Mouse (Mus musculus): ENCODE measurements around the gene AL732309.1.

Gene AL732309.1

DNA sequence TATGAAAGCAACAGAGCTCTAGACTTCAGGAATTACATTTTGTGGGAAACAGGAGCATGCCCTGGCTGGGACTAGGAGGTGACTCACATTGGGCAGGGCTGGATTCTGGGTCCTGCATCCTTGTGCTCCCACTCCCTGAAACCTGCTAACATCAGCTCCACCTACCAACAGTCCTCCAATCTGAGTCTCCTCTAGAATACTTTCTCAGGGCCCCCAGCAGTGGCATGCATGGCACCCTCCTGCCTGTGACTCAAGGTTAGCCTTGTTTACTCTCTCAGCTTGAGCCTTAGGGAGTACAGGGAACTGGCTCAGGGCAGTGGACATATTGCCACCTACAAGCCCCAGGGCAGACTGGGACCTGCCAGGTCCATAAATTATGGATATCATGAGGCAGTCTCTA, 8.6 kb downstream of the AL732309.1 start:
- DNase-seq: peak in 1 of 2 experiments; percentile 17

DNA sequence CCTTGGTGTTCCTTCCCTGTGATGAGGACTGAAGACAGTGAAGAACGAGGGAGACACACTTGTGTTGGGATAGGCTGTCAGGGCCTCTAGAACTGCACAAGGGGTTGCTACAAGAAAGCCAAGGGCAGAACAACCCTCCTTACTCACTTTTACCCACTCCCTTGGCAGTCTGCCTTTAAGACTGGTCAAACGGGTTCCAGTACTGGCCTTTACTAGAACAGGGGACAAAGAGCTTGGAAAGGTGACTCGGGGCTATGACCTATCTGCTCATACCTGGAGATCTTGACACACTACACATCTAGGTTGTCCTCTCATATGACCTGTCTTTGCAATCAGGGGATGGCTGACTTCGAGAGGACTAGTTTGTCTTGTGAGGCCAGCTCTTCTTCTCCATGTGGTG, 9.1 kb downstream of the AL732309.1 start:
- DNase-seq: peak; percentile 81 to 89

DNA sequence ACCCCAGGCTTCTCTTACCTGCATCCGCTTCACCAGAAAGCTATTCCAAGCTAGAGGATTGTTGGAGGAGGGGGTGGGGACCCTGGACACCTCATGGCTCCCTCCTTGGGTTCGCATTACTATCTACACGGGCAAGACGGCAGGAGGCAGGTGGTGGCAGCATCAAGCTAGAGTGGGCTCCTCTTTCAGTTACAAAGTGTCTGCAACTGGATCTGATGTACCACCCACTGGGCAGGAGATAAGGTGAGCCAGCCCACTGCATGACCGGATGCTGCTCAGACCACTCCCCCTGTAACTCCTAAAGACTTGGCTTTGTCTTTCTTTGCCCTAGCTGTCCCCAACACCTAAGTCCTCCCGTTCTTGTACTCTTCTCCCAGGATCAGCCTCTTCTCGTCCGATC, 10.0 kb downstream of the AL732309.1 start, which contains the start of gene Rnf224:
Rnf224 (minus strand) TSS at position 174 of the 400 bp plus-strand sequence.
- no peak for DNase-seq

DNA sequence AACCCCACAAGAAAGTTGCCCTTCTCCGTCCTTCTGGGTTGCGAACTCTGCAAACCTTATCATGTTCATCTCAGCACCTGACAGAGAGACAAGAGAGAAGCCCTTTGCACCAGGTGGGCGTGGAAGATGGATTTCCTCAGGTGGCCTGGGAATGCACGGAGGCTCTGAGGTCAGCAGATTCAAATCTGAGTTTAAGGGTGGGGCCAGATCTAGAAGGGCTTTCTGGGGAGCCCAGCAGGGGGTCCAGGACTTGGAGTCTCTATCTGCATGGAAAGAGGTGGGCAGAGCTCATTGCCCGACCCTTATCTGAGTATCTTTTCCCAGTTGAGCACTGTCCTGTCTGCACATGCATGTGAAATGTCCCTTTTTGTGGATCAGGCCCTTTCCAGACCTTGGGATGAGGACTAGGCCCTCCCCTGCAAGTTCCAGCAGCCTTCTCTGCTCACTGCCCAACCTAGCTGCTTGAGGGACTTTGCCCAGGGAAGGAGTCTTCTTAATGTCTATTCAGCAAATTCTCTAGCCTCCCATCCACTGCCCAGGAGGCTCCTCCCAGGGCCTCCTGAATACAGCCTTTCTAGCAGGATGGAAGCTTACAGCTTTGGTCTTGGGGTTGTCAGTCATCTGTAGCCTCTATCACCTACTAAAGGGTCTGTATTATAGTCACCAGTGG, 12.0 kb downstream of the AL732309.1 start:
- DNase-seq: no peak

DNA sequence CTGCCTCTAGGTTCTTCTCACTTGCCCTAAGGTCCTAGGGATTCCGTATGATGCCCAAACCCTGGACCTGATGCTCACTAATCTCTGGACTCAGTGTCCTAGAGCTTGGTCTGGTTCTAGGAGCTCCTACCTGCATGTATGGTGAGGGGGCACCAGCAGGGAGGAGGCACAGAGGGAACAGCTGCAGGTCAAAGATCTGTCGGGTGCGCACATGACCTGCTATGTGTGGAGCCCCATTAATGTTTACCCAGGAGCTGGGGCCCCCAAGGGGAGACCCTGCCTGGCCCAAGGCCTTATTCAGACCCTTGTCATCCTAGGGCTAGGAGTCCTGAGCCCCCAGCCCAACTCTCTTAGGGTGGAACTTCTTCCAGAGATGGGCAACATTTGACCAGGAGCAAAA, 12.6 kb downstream of the AL732309.1 start, which contains the start of gene Slc34a3:
Slc34a3 (minus strand) TSS at position 315 of the 400 bp plus-strand sequence.
- DNase-seq: no peak

DNA sequence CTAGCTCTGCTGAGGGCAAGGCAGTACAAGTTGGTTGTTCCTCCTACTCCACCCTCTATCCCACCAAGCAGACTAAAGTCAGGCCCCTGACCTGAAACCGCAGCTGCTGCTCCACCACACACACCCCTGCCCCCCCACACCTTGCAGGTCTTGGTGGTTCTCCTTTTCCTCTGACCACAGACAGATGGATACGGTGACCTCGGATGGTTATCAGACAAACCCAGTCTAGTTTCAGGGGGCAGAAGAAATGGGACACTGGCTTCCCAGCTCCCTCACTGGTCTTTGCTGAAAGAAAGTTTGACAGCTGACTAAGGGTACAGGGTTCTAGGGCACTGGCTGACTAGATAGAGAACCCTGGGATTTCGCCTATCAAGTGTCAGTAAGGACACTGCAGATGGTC, 13.2 kb downstream of the AL732309.1 start:
- DNase-seq: no peak

DNA sequence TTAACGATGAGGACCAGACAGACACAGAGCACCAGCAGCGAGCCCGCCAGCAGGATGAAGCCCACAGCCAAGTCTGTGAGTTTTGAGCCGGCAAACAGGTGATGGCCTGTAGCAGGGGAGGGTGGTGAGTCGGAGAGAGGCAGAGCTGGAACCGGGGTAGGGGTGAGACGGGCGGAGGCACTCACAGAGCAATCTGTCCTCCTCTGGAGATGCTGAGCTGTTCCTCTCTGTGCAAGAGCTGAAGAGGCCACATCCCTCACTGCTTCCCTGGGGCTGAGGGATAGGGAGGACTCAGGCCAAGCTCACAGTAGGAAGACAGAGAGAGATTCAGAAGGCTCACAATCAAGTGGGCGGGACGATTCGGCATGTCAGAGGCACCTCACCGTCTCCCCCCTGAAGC, 15.6 kb downstream of the AL732309.1 start:
- no peak for DNase-seq

DNA sequence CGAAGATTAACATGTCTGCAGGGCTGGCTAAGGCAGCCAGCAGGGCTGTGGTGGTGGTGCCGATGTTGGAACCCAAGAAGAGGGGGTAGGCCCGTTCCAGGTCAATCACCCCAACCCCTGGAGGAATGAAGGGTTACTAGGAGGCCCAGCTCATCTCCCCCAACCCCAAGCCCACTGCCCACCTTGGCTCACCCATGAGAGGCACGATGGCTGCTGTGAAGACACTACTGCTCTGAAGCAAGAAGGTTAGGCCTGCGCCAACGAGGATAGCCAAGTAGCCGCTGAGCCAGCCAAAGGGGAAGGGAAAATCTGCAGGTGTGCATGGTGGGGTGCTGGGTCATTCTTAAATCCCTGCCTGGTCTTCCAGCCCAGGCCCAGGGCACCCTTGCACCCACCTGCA, 16.1 kb downstream of the AL732309.1 start:
- no peak for DNase-seq

DNA sequence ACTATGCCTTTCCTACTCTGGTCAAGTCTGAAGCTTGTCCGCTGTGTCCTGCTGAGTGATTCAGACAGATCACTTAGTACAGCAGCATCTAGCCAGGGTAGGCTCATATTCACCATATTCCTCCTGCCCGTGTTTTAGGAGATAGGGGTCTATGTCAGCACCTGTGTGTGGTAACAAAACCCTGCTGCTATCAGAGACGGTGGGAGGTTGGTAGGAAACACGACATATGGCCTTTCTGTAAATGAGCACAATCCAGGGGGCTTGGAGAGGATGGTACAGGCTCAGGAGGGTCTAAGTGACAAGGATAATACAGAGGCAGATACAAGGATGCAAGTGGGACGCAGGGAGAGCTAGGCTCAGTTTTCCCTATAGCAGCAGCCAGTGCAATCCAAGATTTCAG, 17.1 kb downstream of the AL732309.1 start:
- DNase-seq: no peak

DNA sequence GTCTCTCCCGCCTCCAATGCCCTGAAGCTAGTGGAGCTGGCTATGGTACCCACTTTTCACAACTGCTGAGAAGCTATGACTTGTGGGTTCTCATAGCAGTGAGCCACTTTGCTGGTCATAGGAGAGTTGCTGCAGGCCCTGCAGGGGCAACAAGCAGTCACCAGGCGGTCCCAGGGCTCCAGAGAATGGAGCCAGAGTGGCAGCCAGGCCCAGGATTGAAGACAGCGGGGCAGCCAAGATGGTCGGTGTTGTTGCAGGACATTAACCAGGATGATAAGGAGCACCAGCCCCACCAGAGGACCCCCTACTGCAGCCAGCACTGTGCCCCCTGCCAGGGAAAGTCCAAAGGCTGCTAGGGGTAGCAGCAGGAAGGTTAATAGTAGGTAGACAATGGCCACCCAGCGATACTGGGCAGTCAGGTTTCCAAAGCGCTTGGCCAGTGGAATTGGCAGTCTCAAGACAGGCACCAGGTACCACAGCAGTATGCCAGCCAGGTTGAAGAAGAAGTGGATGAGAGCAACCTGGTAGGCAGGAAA, 17.6 kb downstream of the AL732309.1 start:
- DNase-seq: no peak

DNA sequence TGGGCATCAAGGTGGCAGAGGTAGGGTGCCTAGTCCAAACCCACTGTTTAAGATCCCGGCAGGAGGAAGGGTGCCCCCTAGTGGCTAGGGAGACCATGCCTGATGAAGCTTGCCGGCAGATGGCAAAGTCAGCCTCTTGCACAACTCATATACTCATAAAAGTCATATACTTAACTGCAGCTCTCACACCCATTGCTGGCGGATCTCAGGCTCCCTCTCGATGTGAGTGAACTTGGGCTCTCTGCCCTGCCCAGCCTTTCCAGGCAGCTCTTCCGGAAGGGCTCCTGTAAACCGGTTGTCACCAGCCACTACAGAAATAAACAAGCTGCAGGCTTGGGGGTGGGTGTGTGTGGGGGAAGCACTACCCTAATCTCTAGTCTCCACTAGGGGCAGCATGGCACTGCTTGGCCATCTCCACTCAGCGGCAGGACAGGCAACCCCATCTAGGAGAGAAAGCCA, 18.2 kb downstream of the AL732309.1 start:
- peak; percentile 90 to 94 for DNase-seq

DNA sequence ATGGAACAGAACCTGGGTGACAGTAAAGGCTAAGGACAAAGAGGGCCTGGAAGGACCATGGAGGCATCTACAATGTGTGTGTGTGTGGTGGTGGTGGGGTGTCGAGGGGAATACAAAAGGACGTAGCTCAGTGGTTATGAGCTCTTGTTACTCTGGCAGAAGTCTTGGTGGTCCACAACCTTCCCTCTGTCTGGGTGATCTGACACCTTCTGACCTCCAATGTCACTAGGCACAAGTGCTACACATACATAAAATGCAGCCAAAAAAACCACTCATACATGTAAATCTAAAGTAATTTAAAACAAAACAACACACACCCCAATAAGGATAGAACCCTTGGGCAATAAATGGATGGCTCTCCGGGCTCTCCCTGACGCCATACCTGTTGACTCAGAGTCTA, 19.3 kb downstream of the AL732309.1 start:
- no peak for DNase-seq

DNA sequence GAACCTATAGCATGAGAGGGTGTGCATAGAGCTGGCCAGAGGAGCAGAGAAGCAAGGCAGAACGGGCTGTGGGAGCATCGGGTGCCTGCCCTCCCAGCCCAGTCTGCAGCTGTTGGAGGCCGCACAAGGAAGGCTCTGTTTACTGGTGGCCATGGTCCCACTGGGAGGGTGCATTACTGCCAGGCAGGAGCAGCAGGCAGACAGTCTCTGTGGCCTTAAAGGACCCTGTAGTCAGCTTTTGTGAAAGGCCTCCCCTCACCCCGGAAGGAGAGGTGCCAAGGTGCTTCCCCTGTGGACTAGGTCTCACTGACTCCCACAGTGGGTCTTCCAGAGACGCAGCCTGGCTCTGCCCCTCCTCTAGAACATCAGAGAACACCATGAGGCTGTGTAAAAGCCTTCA, 19.8 kb downstream of the AL732309.1 start:
- no peak for DNase-seq

DNA sequence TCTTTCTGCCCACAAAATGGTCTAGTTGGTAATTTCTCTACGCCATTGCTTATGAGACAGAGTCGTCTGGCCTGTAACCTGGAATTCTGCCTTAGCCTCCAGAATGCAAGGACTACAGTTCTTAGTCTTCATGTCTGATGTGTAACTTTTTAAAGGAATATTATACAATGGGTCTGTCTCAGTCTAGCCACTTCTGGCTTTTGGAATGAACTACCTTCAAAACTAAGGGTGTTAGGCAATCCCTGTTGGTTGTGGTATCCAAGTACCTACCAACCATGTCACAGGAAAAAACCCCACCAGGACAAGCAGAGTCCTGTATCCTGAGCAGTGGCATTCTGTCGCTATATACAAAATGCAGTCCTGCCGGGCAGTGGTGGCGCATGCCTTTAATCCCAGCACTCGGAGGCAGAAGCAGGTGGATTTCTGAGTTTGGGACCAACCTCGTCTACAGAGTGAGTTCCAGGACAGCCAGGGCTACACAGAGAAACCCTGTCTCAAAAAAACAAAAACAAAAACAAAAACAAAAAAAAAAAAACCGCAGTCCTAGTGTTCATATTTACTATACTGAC, 20.8 kb downstream of the AL732309.1 start:
- peak in 1 of 2 experiments; percentile 19 for DNase-seq

DNA sequence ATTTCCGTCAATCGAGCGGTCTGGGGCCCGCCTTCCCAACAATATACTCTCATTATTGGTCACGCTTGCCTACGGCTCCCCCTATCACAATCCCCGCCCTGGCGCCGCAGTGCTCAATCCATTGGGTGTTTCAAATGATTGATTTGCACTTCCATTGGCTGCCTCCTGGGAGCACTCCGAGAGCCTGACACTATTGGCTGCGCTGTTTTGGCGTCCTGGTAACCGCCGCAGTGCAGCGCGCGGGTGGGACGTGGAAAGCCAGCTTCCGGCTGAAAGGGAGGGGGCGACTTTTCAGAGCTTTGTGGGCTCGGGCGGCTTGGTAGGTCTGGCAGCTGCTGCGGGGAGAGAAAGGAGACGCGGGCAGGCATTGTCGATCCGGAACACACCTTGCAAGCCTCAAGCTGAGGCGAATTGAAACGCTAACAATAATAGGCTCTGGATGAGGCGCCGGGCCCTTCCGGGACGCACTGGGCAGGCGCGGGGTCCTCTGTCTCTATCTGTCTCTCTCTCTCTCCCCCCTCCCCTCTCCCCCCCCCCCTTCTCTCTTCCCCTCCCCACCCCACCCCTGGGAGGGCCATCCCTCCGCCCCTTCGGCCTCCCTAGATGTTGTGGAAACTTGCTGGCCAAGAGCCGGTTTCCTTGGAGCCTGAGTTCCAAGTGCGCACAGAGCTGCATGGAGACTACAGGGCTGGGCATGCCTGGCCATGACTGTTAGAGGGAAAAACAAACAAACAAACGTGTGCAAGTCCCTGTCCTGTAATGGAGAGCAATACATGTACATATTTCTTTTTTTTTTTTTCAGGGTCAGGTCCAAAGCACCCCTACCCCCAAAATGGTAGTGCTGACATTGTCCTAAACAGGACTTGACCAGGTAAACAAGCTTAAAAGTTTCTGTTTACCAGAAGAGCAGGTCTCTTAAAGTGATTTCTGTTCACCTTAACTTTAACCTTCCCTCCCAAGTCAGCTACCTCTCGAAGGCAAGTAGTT, 21.6 kb downstream of the AL732309.1 start:
- DNase-seq: peak; percentile 100

DNA sequence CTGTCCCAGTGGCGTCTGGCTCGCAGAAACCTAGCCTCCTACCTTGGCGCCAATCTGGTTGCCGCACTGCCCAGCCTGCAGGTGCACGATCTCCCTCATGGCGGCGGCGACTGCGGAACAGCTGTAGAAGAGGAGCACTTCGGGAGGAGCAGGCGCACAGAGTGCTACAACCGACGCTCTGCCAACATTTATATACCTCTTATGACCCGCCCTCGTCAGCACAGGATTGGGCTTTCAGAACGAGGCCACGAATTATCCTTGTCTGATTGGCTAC, 22.2 kb downstream of the AL732309.1 start, which contains the start of gene Tubb4b:
Tubb4b (minus strand) TSS at position 211 of the 274 bp plus-strand sequence.
- no peak for DNase-seq

DNA sequence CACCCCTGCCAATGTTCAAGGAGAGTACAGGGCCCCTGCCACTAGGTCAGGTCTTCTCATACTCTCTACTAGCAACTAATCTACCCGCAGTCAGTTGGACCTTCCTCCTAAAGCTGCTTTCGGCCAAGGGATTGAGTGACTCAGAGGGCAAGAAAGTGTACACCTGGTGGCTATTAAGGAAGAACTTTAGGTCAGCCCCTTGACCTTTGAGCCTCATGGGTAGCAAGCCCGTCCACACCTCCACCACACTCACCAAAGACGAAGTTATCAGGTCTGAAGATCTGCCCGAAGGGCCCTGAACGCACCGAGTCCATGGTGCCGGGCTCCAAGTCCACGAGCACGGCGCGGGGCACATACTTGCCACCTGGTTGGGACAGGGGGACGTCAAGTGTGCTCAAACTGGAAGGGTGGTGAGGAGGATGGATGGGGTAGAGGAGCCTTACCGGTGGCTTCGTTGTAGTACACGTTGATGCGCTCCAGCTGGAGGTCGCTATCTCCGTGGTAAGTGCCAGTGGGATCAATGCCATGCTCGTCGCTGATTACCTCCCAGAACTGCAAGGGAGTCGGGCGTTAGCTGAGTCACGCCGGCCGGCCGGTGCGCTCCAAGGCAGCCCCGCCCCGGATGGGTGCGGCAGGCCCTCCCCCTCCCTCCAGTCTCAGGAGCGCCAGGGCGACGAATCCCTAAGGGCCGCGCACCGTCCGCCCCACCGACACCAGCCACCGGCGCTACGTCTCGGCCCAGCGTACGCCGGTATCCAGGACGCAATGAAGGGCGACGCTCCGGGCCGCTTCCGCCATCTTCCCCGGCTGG, 22.8 kb downstream of the AL732309.1 start:
- peak; percentile 89 to 92 for DNase-seq

DNA sequence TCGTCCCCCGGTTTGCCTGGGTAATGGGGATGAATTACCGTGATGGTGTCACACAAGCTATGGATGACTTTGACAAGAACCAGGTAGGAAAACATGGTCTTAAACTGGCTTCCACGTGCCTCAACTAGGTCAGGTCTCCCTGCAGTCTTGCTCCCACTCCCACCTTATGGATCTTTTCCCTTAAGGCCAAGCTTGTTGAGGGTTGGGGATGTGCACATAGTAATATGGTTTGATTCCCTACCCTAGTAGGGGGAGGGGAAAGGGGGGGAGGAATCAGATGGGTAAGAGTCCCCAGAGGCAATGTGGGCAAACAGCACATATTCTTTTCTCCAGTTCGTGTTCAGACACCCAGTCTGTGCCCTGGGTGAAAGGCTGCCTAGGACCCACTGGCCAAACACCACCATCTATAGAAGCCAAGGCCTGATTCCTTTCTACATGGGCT, 25.3 kb downstream of the AL732309.1 start:
- DNase-seq: no peak

DNA sequence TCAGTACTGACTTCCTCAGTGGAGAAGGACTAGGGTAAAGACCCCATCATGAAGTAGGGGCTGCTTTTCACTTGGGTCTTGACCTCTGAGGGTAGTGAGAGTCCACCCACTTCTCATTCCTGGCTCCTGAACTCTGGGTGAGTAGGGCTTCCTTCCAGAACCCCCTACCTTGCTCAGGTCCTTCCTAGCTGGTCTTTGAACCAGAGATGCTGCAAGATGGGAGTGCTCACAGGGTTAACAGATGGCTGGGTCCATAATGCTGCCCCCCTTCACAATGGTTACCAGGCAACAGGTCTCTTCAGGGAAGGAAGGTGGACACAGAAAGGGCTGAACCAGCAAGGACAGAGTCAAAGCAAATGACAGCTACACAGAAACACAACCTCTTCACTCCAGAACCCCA, 28.2 kb downstream of the AL732309.1 start, which contains the start of gene Fam166a:
Fam166a (plus strand) TSS at position 301 of the 400 bp plus-strand sequence.
- no peak for DNase-seq

DNA sequence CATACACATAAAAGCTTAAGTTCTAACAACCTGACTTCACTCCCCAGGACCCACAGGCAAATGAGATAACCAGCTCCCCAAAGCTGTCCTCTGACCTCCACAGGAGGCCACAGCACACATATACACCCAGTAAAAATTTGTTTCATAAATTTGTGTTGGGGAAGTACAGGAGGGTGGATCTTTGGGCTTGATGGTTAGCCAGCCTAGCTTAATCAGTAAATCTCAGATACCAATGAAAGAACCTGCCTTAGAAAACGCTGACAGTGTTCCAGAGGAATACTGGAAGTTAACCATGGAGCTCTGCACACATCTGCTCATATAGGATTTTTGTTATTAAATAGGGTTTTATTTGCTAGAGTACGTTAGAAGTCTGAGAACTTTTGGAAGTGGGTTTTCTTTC, 29.0 kb downstream of the AL732309.1 start:
- no peak for DNase-seq

DNA sequence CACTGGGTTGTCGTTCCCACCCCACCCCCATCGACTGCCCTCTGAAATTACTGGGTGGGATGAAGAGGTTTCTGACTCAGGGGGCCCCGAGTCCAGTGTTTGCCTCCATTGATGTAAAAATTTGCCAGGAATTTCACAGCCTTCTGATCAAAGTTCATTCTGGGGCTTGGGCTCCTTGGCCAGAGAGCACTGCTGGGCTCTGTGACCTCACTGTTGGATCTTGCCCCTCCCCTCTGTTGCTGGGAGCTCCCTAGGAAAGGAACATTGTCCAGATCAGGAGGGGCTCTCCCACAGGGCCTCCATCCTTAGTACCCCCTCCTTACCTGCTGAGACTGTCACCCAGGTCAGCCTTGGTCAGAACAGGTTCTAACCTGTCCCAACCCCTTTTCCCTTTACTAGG, 32.2 kb downstream of the AL732309.1 start, which contains the start of gene Stpg3:
Stpg3 (minus strand) TSS at position 194 of the 400 bp plus-strand sequence.
- DNase-seq: no peak

DNA sequence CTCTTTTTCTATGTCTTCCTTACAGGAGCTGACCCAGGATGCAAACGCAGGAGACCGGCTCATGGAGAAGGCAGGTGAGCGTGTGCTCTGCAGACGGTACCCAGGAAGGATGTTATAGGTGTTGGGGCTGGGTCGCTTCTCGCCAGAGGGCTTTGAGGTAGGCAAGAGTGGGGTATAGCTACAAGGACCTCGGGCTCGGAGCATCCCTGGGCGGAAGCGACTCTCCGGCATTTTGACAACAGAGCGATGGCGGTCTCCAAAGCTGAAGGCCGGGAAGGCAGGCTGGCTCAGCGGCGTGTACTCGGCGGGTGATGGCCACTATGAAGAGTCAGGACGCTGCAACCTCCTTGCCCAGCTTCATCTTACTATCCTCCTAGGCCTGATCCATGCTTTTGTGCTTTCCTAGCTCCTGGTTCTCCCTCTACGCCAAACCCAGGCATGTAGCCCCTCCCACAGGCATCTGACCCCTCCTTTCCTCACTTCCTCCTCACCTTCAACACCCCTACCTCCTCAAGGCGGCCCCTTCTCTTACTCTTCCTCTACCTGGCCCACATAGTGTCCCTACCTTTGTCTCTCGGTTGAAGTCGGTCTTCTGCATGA, 33.3 kb downstream of the AL732309.1 start:
- DNase-seq: no peak
